Mouse (Mus musculus) lung, embryonic 14.5 days (tissue): ENCODE measurements around the gene Tnfrsf23. TPM values are rescaled to one million over a fixed set of nuclear protein-coding genes. Genes with fewer than 3 reads are reported as not detected.

Experiments used
- ATAC-seq: fragments of 200-750 bp; cut with Nextera tagmentation; 2 replicates; pipeline ENCODE4 v1.8.0; 2017; ENCODE audit warnings: mild to moderate bottlenecking, moderate TSS enrichment, moderate library complexity; ENCODE audit not compliant: insufficient read depth
- DNase-seq: peaks from one replicate; pipeline ENCODE4 v3.0.0-alpha.2; 2015
- H3K27ac ChIP-seq: fragments of 300-500 bp; sonication (generic); 2 replicates; pipeline ENCODE4 v1.5.1; 2014; ENCODE audit warnings: low read depth, mild to moderate bottlenecking, moderate library complexity
- H3K27me3 ChIP-seq: fragments of 300-500 bp; sonication (generic); 2 replicates; pipeline ENCODE4 v1.6.1; 2014; ENCODE audit warnings: low read length, control low read depth; ENCODE audit not compliant: insufficient read depth
- H3K36me3 ChIP-seq: fragments of 300-500 bp; sonication (generic); 2 replicates; pipeline ENCODE4 v1.6.1; 2014; ENCODE audit warnings: control low read depth; ENCODE audit not compliant: insufficient read depth
- H3K4me1 ChIP-seq: fragments of 300-500 bp; sonication (generic); 2 replicates; pipeline ENCODE4 v1.6.1; 2014; ENCODE audit warnings: antibody characterized with exemption, control low read depth; ENCODE audit not compliant: insufficient read depth
- H3K4me2 ChIP-seq: fragments of 300-500 bp; sonication (generic); 2 replicates; pipeline ENCODE4 v1.6.1; 2014; ENCODE audit warnings: mild to moderate bottlenecking
- H3K4me3 ChIP-seq: fragments of 300-500 bp; sonication (generic); 2 replicates; pipeline ENCODE4 v1.5.1; 2014; ENCODE audit warnings: low read depth, low read length
- H3K9ac ChIP-seq: fragments of 300-500 bp; sonication (generic); 2 replicates; pipeline ENCODE4 v1.6.1; 2014
- H3K9me3 ChIP-seq: fragments of 300-500 bp; sonication (generic); 2 replicates; pipeline ENCODE4 v1.6.1; 2016; ENCODE audit warnings: low read depth, low read length, control low read depth
- CTCF ChIP-seq: IDR thresholded peaks from 2 replicates; pipeline ENCODE4 v1.5.1; 2016; ENCODE audit warnings: antibody characterized with exemption, low read depth
- WGBS: fragments of 180-500 bp; shearing (Covaris S2); extraction: QIAGEN DNeasy Blood & Tissue Kit; methylation state at CpG from one replicate; pipeline ENCODE4 v1.1.7; 2014; 5-methylcytosine and 5-hydroxymethylcytosine counted together
- polyA plus RNA-seq: library from polyadenylated mRNA; unstranded; fragments of >200 nt; fragmentation: Nextera tagmentation; extraction: Ambion mirVana; gene quantifications from 2 replicates; pipeline ENCODE4 v1.2.1, GENCODE M21; 2014

Gene Tnfrsf23
- polyA plus RNA-seq, 1 experiment from 2014 or later = 1.1 TPM

- no peaks in the 10 kb centered on the region for H3K9me3 ChIP-seq
- no peak for DNase-seq
- no peak for TF ChIP-seq CTCF
- H3K9ac ChIP-seq = no peak overlapping the region
- no peaks in the 10 kb centered on the region for H3K27me3 ChIP-seq
- no peak for ATAC-seq
- peaks cover 10% of the 10 kb centered on the region for H3K4me1 ChIP-seq
- 85% methylated on average over 4 of the region's 4 CpGs for WGBS
- H3K4me3 ChIP-seq = no peak overlapping the region
- peaks cover 53% of the 10 kb centered on the region for H3K36me3 ChIP-seq
- H3K27ac ChIP-seq = no peak overlapping the region
- H3K4me2 ChIP-seq = no peak overlapping the region
These were observed 27.7 kb upstream of the Tnfrsf23 start for GRCm38 (mm10) chr7:143713421-143713820.

- Histone ChIP-seq H3K9ac (no peak overlapping the region), H3K36me3 (peaks cover 59% of the 10 kb centered on the region), H3K27ac (no peak overlapping the region), H3K4me3 (no peak overlapping the region), H3K4me1 (peaks cover 5% of the 10 kb centered on the region), H3K9me3 (no peaks in the 10 kb centered on the region), H3K27me3 (no peaks in the 10 kb centered on the region), H3K4me2 (no peak overlapping the region)
- ATAC-seq = no peak
- TF ChIP-seq CTCF = no peak
- DNase-seq = no peak
- 74% methylated on average over 8 of the region's 8 CpGs for WGBS
These were observed 27.2 kb upstream of the Tnfrsf23 start for GRCm38 (mm10) chr7:143712771-143713348.

GRCm38 (mm10) chr7:143712023-143712422 lies 26.4 kb upstream of the Tnfrsf23 start:
- 52% methylated on average over 4 of the region's 4 CpGs for WGBS
- no peak overlapping the region for H3K4me3 ChIP-seq
- H3K4me2 ChIP-seq = no peak overlapping the region
- no peaks in the 10 kb centered on the region for H3K9me3 ChIP-seq
- H3K4me1 ChIP-seq = no peaks in the 10 kb centered on the region
- ATAC-seq = peak; percentile 43; the same call in 1 of the 2 replicates
- no peaks in the 10 kb centered on the region for H3K27me3 ChIP-seq
- H3K36me3 ChIP-seq = peaks cover 63% of the 10 kb centered on the region
- TF ChIP-seq CTCF = no peak
- DNase-seq = peak; percentile 57
- H3K9ac ChIP-seq = no peak overlapping the region
- H3K27ac ChIP-seq = 0 out of 2 replicates have a peak overlapping the region, but pooled peaks have one; percentile 47

- H3K27me3 ChIP-seq = no peaks in the 10 kb centered on the region
- no peak overlapping the region for H3K27ac ChIP-seq
- H3K9me3 ChIP-seq = no peaks in the 10 kb centered on the region
- WGBS = 75% methylated on average over 7 of the region's 7 CpGs
- no peak overlapping the region for H3K9ac ChIP-seq
- no peak for DNase-seq
- ATAC-seq = no peak
- no peak overlapping the region for H3K4me3 ChIP-seq
- H3K4me2 ChIP-seq = no peak overlapping the region
- no peak for TF ChIP-seq CTCF
- H3K36me3 ChIP-seq = peaks cover 64% of the 10 kb centered on the region
- no peaks in the 10 kb centered on the region for H3K4me1 ChIP-seq
These were observed 25.7 kb upstream of the Tnfrsf23 start for GRCm38 (mm10) chr7:143711381-143711780.

GRCm38 (mm10) chr7:143709395-143709794 lies 23.7 kb upstream of the Tnfrsf23 start:
- Histone ChIP-seq H3K4me2 (no peak overlapping the region), H3K9ac (no peak overlapping the region), H3K4me1 (no peaks in the 10 kb centered on the region), H3K36me3 (peaks cover 69% of the 10 kb centered on the region), H3K27ac (no peak overlapping the region), H3K9me3 (no peaks in the 10 kb centered on the region), H3K27me3 (no peaks in the 10 kb centered on the region), H3K4me3 (no peak overlapping the region)
- no peak for DNase-seq
- no peak for TF ChIP-seq CTCF
- no peak for ATAC-seq
- 82% methylated on average over 7 of the region's 7 CpGs for WGBS

- no peak overlapping the region for H3K4me3 ChIP-seq
- no peak overlapping the region for H3K4me2 ChIP-seq
- no peak overlapping the region for H3K27ac ChIP-seq
- WGBS = 33% methylated on average over 7 of the region's 7 CpGs
- H3K27me3 ChIP-seq = no peaks in the 10 kb centered on the region
- H3K4me1 ChIP-seq = no peaks in the 10 kb centered on the region
- ATAC-seq (peak; percentile 89), DNase-seq (peak; percentile 99)
- H3K9me3 ChIP-seq = no peaks in the 10 kb centered on the region
- H3K9ac ChIP-seq = no peak overlapping the region
- peaks cover 72% of the 10 kb centered on the region for H3K36me3 ChIP-seq
- peak; percentile 100 for TF ChIP-seq CTCF
These were observed 21.2 kb upstream of the Tnfrsf23 start for GRCm38 (mm10) chr7:143706697-143707438.

GRCm38 (mm10) chr7:143696140-143696539 lies 10.5 kb upstream of the Tnfrsf23 start:
- peak; percentile 67 for TF ChIP-seq CTCF
- Histone ChIP-seq H3K9me3 (no peaks in the 10 kb centered on the region), H3K9ac (no peak overlapping the region), H3K36me3 (peaks cover 85% of the 10 kb centered on the region), H3K4me1 (no peaks in the 10 kb centered on the region), H3K27ac (no peak overlapping the region), H3K27me3 (no peaks in the 10 kb centered on the region), H3K4me3 (no peak overlapping the region), H3K4me2 (no peak overlapping the region)
- DNase-seq (peak; percentile 75), ATAC-seq (no peak)
- 61% methylated on average over 2 of the region's 2 CpGs for WGBS
